Mouse (Mus musculus) brain, embryonic 14.5 days (tissue): Measurements from ENCODE around the gene Gpc6.

ENCODE experiments used
- CTCF ChIP-seq: fragments of 200-500 bp; IDR thresholded peaks from 2 replicates; pipeline ENCODE4 v1.5.1; 2012; ENCODE audit warnings: inconsistent platforms, mild to moderate bottlenecking, moderate library complexity, borderline replicate concordance; ENCODE audit not compliant: insufficient read depth, insufficient read length; ENCODE audit errors: extremely low read depth
- POLR2A ChIP-seq: fragments of 200-500 bp; IDR thresholded peaks from 2 replicates; pipeline ENCODE4 v1.6.1; 2012; ENCODE audit warnings: mild to moderate bottlenecking, inconsistent platforms, borderline replicate concordance; ENCODE audit not compliant: poor library complexity, insufficient read depth, insufficient read length, severe bottlenecking; ENCODE audit errors: extremely low read depth

GRCm38 (mm10) chr14:117155884-117156465 is 230.9 kb downstream of the Gpc6 start:
- TF ChIP-seq CTCF (no peak), POLR2A (no peak)
